Mouse (Mus musculus) liver, embryonic 16.5 days (tissue): ENCODE measurements around the gene Adcy7. TPM values are rescaled to one million over a fixed set of nuclear protein-coding genes. Genes with fewer than 3 reads are reported as not detected.

Source experiments
- ATAC-seq: fragments of 200-750 bp; cut with Nextera tagmentation; 2 replicates; pipeline ENCODE4 v1.8.0; 2017; ENCODE audit warnings: low read depth, mild to moderate bottlenecking, moderate number of reproducible peaks, moderate library complexity
- H3K27ac ChIP-seq: fragments of 300-500 bp; sonication (generic); 2 replicates; pipeline ENCODE4 v1.5.1; 2014; ENCODE audit warnings: mild to moderate bottlenecking, low read length
- H3K27me3 ChIP-seq: fragments of 300-500 bp; sonication (generic); 2 replicates; pipeline ENCODE4 v1.6.1; 2014; ENCODE audit warnings: low read depth, low read length, mixed read lengths; ENCODE audit not compliant: control insufficient read depth, insufficient read depth
- H3K36me3 ChIP-seq: fragments of 300-500 bp; sonication (generic); 2 replicates; pipeline ENCODE4 v1.6.1; 2014; ENCODE audit warnings: mild to moderate bottlenecking; ENCODE audit not compliant: control insufficient read depth, insufficient read depth
- H3K4me1 ChIP-seq: fragments of 300-500 bp; sonication (generic); 2 replicates; pipeline ENCODE4 v1.6.1; 2014; ENCODE audit warnings: low read depth, low read length, mixed read lengths; ENCODE audit not compliant: control insufficient read depth
- H3K4me2 ChIP-seq: fragments of 300-500 bp; sonication (generic); 2 replicates; pipeline ENCODE4 v1.6.1; 2014; ENCODE audit warnings: low read depth, low read length, mixed read lengths
- H3K4me3 ChIP-seq: fragments of 300-500 bp; sonication (generic); 2 replicates; pipeline ENCODE4 v1.5.1; 2014; ENCODE audit warnings: low read depth, mild to moderate bottlenecking, low read length
- H3K9ac ChIP-seq: fragments of 300-500 bp; sonication (generic); 2 replicates; pipeline ENCODE4 v1.6.1; 2014; ENCODE audit warnings: low read depth, low read length
- H3K9me3 ChIP-seq: fragments of 300-500 bp; sonication (generic); replicated peaks from 2 replicates; pipeline ENCODE4 v1.6.1; 2016; ENCODE audit warnings: low read length; ENCODE audit not compliant: control insufficient read depth
- WGBS: fragments of 180-500 bp; shearing (Covaris S2); extraction: QIAGEN DNeasy Blood & Tissue Kit; methylation state at CpG from one replicate; pipeline ENCODE4 v1.1.7; 2014; ENCODE audit not compliant: insufficient replicate concordance; 5-methylcytosine and 5-hydroxymethylcytosine counted together
- polyA plus RNA-seq: library from polyadenylated mRNA; unstranded; fragments of >200 nt; fragmentation: Nextera tagmentation; extraction: Ambion mirVana; gene quantifications from 2 replicates; pipeline ENCODE4 v1.2.1, GENCODE M21; 2015

Gene Adcy7
- polyA plus RNA-seq, 1 experiment from 2014 or later: 18.5 TPM

GRCm38 (mm10) chr8:88283243-88284115 is 11.3 kb downstream of the Adcy7 start:
- WGBS: 69% methylated on average over 13 of the region's 13 CpGs
- Histone ChIP-seq H3K9ac (no peak overlapping the region), H3K4me1 (peaks cover 46% of the 10 kb centered on the region), H3K4me2 (no peak overlapping the region), H3K36me3 (no peaks in the 10 kb centered on the region), H3K27ac (no peak overlapping the region), H3K27me3 (no peaks in the 10 kb centered on the region), H3K9me3 (no peaks in the 10 kb centered on the region), H3K4me3 (no peak overlapping the region)
- no peak for ATAC-seq

GRCm38 (mm10) chr8:88284738-88285137 is 12.5 kb downstream of the Adcy7 start:
- no peaks in the 10 kb centered on the region for H3K36me3 ChIP-seq
- no peak overlapping the region for H3K9ac ChIP-seq
- no peak overlapping the region for H3K4me2 ChIP-seq
- H3K4me1 ChIP-seq: peaks cover 44% of the 10 kb centered on the region
- H3K9me3 ChIP-seq: no peaks in the 10 kb centered on the region
- 64% methylated on average over 7 of the region's 7 CpGs for WGBS
- no peak overlapping the region for H3K27ac ChIP-seq
- ATAC-seq: no peak
- no peaks in the 10 kb centered on the region for H3K27me3 ChIP-seq
- H3K4me3 ChIP-seq: no peak overlapping the region

GRCm38 (mm10) chr8:88285469-88286356 is 13.5 kb downstream of the Adcy7 start:
- Histone ChIP-seq H3K27me3 (no peaks in the 10 kb centered on the region), H3K4me1 (peaks cover 41% of the 10 kb centered on the region), H3K9ac (no peak overlapping the region), H3K27ac (no peak overlapping the region), H3K36me3 (no peaks in the 10 kb centered on the region), H3K9me3 (no peaks in the 10 kb centered on the region), H3K4me2 (no peak overlapping the region), H3K4me3 (no peak overlapping the region)
- no peak for ATAC-seq
- WGBS: 56% methylated on average over 8 of the region's 8 CpGs

- H3K27ac ChIP-seq: no peak overlapping the region
- H3K4me2 ChIP-seq: no peak overlapping the region
- no peaks in the 10 kb centered on the region for H3K9me3 ChIP-seq
- no peak overlapping the region for H3K4me3 ChIP-seq
- H3K36me3 ChIP-seq: no peaks in the 10 kb centered on the region
- 80% methylated on average over 14 of the region's 14 CpGs for WGBS
- H3K27me3 ChIP-seq: no peaks in the 10 kb centered on the region
- H3K9ac ChIP-seq: no peak overlapping the region
- H3K4me1 ChIP-seq: peaks cover 35% of the 10 kb centered on the region
- ATAC-seq: no peak
These were observed 14.3 kb downstream of the Adcy7 start for GRCm38 (mm10) chr8:88286421-88286960.

- H3K4me2 ChIP-seq: peak overlapping the region; percentile 54
- H3K36me3 ChIP-seq: no peaks in the 10 kb centered on the region
- peak overlapping the region; percentile 86 for H3K27ac ChIP-seq
- peak overlapping the region; percentile 66 for H3K9ac ChIP-seq
- peak overlapping the region; percentile 29 for H3K4me3 ChIP-seq
- no peaks in the 10 kb centered on the region for H3K9me3 ChIP-seq
- 15% methylated on average over 12 of the region's 12 CpGs for WGBS
- peak; percentile 73 for ATAC-seq
- no peaks in the 10 kb centered on the region for H3K27me3 ChIP-seq
- H3K4me1 ChIP-seq: peaks cover 45% of the 10 kb centered on the region
These were observed 16.5 kb downstream of the Adcy7 start for GRCm38 (mm10) chr8:88288622-88289242.

GRCm38 (mm10) chr8:88289901-88290300 is 17.7 kb downstream of the Adcy7 start:
- no peak overlapping the region for H3K4me2 ChIP-seq
- H3K9ac ChIP-seq: no peak overlapping the region
- H3K27me3 ChIP-seq: no peaks in the 10 kb centered on the region
- peak overlapping the region; percentile 44 for H3K27ac ChIP-seq
- ATAC-seq: no peak
- peaks cover 55% of the 10 kb centered on the region for H3K4me1 ChIP-seq
- H3K9me3 ChIP-seq: no peaks in the 10 kb centered on the region
- H3K36me3 ChIP-seq: no peaks in the 10 kb centered on the region
- no peak overlapping the region for H3K4me3 ChIP-seq
- WGBS: 32% methylated on average over 1 of the region's 1 CpGs

- Histone ChIP-seq H3K4me1 (peaks cover 57% of the 10 kb centered on the region), H3K36me3 (no peaks in the 10 kb centered on the region; the same call in 1 of the 2 replicates), H3K4me3 (no peak overlapping the region), H3K9me3 (no peaks in the 10 kb centered on the region), H3K9ac (no peak overlapping the region), H3K27ac (peak overlapping the region; percentile 44; the same call in 1 of the 2 replicates), H3K4me2 (no peak overlapping the region), H3K27me3 (no peaks in the 10 kb centered on the region)
- no peak for ATAC-seq
- WGBS: 59% methylated on average over 13 of the region's 13 CpGs
These were observed 18.4 kb downstream of the Adcy7 start for GRCm38 (mm10) chr8:88290326-88291304.

GRCm38 (mm10) chr8:88291305-88291690 is 19.1 kb downstream of the Adcy7 start:
- H3K4me1 ChIP-seq: peaks cover 50% of the 10 kb centered on the region
- no peak overlapping the region for H3K9ac ChIP-seq
- H3K9me3 ChIP-seq: no peaks in the 10 kb centered on the region
- H3K27ac ChIP-seq: no peak overlapping the region
- 75% methylated on average over 11 of the region's 11 CpGs for WGBS
- no peak overlapping the region for H3K4me2 ChIP-seq
- H3K36me3 ChIP-seq: no peaks in the 10 kb centered on the region; the same call in 1 of the 2 replicates
- no peaks in the 10 kb centered on the region for H3K27me3 ChIP-seq
- H3K4me3 ChIP-seq: no peak overlapping the region
- ATAC-seq: no peak
